Mouse (Mus musculus): ENCODE data around the gene Mthfr. TPM values are rescaled to one million over a fixed set of nuclear protein-coding genes. Genes with fewer than 3 reads are reported as not detected.

Gene Mthfr
- polyA plus RNA-seq, 2 experiments: 21.0 to 37.4 TPM

GRCm38 (mm10) chr4:148033858-148034410 is 4.9 kb upstream of the Mthfr start:
- no peak for TF ChIP-seq POLR2A (IDR thresholded peaks at IDR 0.05; ENCODE audit: borderline replicate concordance, extremely low read depth, insufficient read depth, insufficient read length)
- Histone ChIP-seq H3K4me2 (replicated peaks; ENCODE audit: low read depth, low read length, severe bottlenecking) (no peak overlapping the region), H3K4me1 (ENCODE audit: control insufficient read depth, insufficient read depth, low read length) (peaks cover 7% of the 10 kb centered on the region), H3K27ac (replicated peaks; ENCODE audit: low read depth, low read length) (no peak overlapping the region), H3K27me3 (ENCODE audit: control insufficient read depth, insufficient read depth, low read length) (no peaks in the 10 kb centered on the region), H3K9ac (ENCODE audit: low read depth, low read length, severe bottlenecking) (no peak overlapping the region), H3K4me3 (replicated peaks; ENCODE audit: low read length) (no peak overlapping the region), H3K9me3 (ENCODE audit: control insufficient read depth, low read length) (no peaks in the 10 kb centered on the region), H3K36me3 (ENCODE audit: control insufficient read depth, insufficient read depth, low read length) (peaks cover 46% of the 10 kb centered on the region)
- no peak for ATAC-seq (ENCODE audit: low FRiP score, low read depth)
- 84% methylated on average over 7 of the region's 7 CpGs for WGBS
- DNase-seq (ENCODE audit: low spot score): no peak

GRCm38 (mm10) chr4:148035440-148035839 is 3.4 kb upstream of the Mthfr start:
- ATAC-seq (ENCODE audit: low FRiP score, low read depth) (no peak), DNase-seq (ENCODE audit: low spot score) (no peak)
- H3K27me3 ChIP-seq (ENCODE audit: control insufficient read depth, insufficient read depth, low read length): no peaks in the 10 kb centered on the region
- peaks cover 20% of the 10 kb centered on the region for H3K4me1 ChIP-seq (ENCODE audit: control insufficient read depth, insufficient read depth, low read length)
- 94% methylated on average over 3 of the region's 3 CpGs for WGBS
- TF ChIP-seq POLR2A (IDR thresholded peaks at IDR 0.05; ENCODE audit: borderline replicate concordance, extremely low read depth, insufficient read depth, insufficient read length): no peak
- no peaks in the 10 kb centered on the region for H3K9me3 ChIP-seq (ENCODE audit: control insufficient read depth, low read length)
- peaks cover 39% of the 10 kb centered on the region for H3K36me3 ChIP-seq (ENCODE audit: control insufficient read depth, insufficient read depth, low read length)
- H3K9ac ChIP-seq (ENCODE audit: low read depth, low read length, severe bottlenecking): no peak overlapping the region
- no peak overlapping the region for H3K27ac ChIP-seq (replicated peaks; ENCODE audit: low read depth, low read length)
- H3K4me3 ChIP-seq (replicated peaks; ENCODE audit: low read length): no peak overlapping the region
- H3K4me2 ChIP-seq (replicated peaks; ENCODE audit: low read depth, low read length, severe bottlenecking): no peak overlapping the region

GRCm38 (mm10) chr4:148038079-148038599 is 738 bp upstream of the Mthfr start:
- Histone ChIP-seq H3K36me3 (ENCODE audit: control insufficient read depth, insufficient read depth, low read length) (peaks cover 33% of the 10 kb centered on the region), H3K27ac (replicated peaks; ENCODE audit: low read depth, low read length) (peak overlapping the region; percentile 65), H3K4me2 (replicated peaks; ENCODE audit: low read depth, low read length, severe bottlenecking) (peak overlapping the region; percentile 59), H3K4me1 (ENCODE audit: control insufficient read depth, insufficient read depth, low read length) (peaks cover 31% of the 10 kb centered on the region), H3K4me3 (replicated peaks; ENCODE audit: low read length) (peak overlapping the region; percentile 80), H3K27me3 (ENCODE audit: control insufficient read depth, insufficient read depth, low read length) (no peaks in the 10 kb centered on the region), H3K9ac (ENCODE audit: low read depth, low read length, severe bottlenecking) (peak overlapping the region; percentile 73), H3K9me3 (ENCODE audit: control insufficient read depth, low read length) (no peaks in the 10 kb centered on the region)
- no peak for DNase-seq (ENCODE audit: low spot score)
- no peak for TF ChIP-seq POLR2A (IDR thresholded peaks at IDR 0.05; ENCODE audit: borderline replicate concordance, extremely low read depth, insufficient read depth, insufficient read length)
- ATAC-seq (ENCODE audit: low FRiP score, low read depth): no peak
- 11% methylated on average over 21 of the region's 26 CpGs for WGBS

- no peak for DNase-seq (ENCODE audit: low spot score)
- H3K27ac ChIP-seq (replicated peaks; ENCODE audit: low read depth, low read length): peak overlapping the region; percentile 78
- no peak for TF ChIP-seq POLR2A (IDR thresholded peaks at IDR 0.05; ENCODE audit: borderline replicate concordance, extremely low read depth, insufficient read depth, insufficient read length)
- H3K9me3 ChIP-seq (ENCODE audit: control insufficient read depth, low read length): no peaks in the 10 kb centered on the region
- 20% methylated on average over 19 of the region's 19 CpGs for WGBS
- peaks cover 31% of the 10 kb centered on the region for H3K4me1 ChIP-seq (ENCODE audit: control insufficient read depth, insufficient read depth, low read length)
- peaks cover 32% of the 10 kb centered on the region for H3K36me3 ChIP-seq (ENCODE audit: control insufficient read depth, insufficient read depth, low read length)
- H3K27me3 ChIP-seq (ENCODE audit: control insufficient read depth, insufficient read depth, low read length): no peaks in the 10 kb centered on the region
- peak overlapping the region; percentile 80 for H3K4me3 ChIP-seq (replicated peaks; ENCODE audit: low read length)
- ATAC-seq (ENCODE audit: low FRiP score, low read depth): no peak
- H3K9ac ChIP-seq (ENCODE audit: low read depth, low read length, severe bottlenecking): peak overlapping the region; percentile 59
- peak overlapping the region; percentile 68 for H3K4me2 ChIP-seq (replicated peaks; ENCODE audit: low read depth, low read length, severe bottlenecking)
Measured at GRCm38 (mm10) chr4:148039254-148040028, 564 bp downstream of the Mthfr start.

- no peak for ATAC-seq (ENCODE audit: low FRiP score, low read depth)
- peak overlapping the region; percentile 78 for H3K27ac ChIP-seq (replicated peaks; ENCODE audit: low read depth, low read length)
- peak overlapping the region; percentile 56; the same call in 1 of the 2 replicates for H3K9ac ChIP-seq (ENCODE audit: low read depth, low read length, severe bottlenecking)
- H3K4me3 ChIP-seq (replicated peaks; ENCODE audit: low read length): peak overlapping the region; percentile 46
- 66% methylated on average over 15 of the region's 15 CpGs for WGBS
- H3K4me1 ChIP-seq (ENCODE audit: control insufficient read depth, insufficient read depth, low read length): peaks cover 31% of the 10 kb centered on the region
- peaks cover 32% of the 10 kb centered on the region for H3K36me3 ChIP-seq (ENCODE audit: control insufficient read depth, insufficient read depth, low read length)
- DNase-seq (ENCODE audit: low spot score): no peak
- H3K27me3 ChIP-seq (ENCODE audit: control insufficient read depth, insufficient read depth, low read length): no peaks in the 10 kb centered on the region
- H3K9me3 ChIP-seq (ENCODE audit: control insufficient read depth, low read length): no peaks in the 10 kb centered on the region
- TF ChIP-seq POLR2A (IDR thresholded peaks at IDR 0.05; ENCODE audit: borderline replicate concordance, extremely low read depth, insufficient read depth, insufficient read length): no peak
- H3K4me2 ChIP-seq (replicated peaks; ENCODE audit: low read depth, low read length, severe bottlenecking): peak overlapping the region; percentile 68
Measured at GRCm38 (mm10) chr4:148040029-148040830, 1.4 kb downstream of the Mthfr start.

Measured in limb, embryonic 14.5 days (tissue).